Mouse (Mus musculus) neural tube, embryonic 14.5 days (tissue): ENCODE data around the gene Tmx2. TPM values are rescaled to one million over a fixed set of nuclear protein-coding genes. Genes with fewer than 3 reads are reported as not detected.
A peak's percentile ranks its signal among the peaks of the same experiment; 100 is the strongest.

ENCODE experiments used
- ATAC-seq: fragments of 200-750 bp; cut with Nextera tagmentation; 2 replicates; pipeline ENCODE4 v1.8.0; 2017; ENCODE audit warnings: low read depth, mild to moderate bottlenecking, moderate TSS enrichment, moderate library complexity
- H3K27ac ChIP-seq: fragments of 300-500 bp; sonication (generic); 2 replicates; pipeline ENCODE4 v1.5.1; 2014; ENCODE audit warnings: low read depth, mild to moderate bottlenecking, control low read depth, low read length, moderate library complexity, mixed read lengths
- H3K27me3 ChIP-seq: fragments of 300-500 bp; sonication (generic); 2 replicates; pipeline ENCODE4 v1.6.1; 2014; ENCODE audit warnings: low read length; ENCODE audit not compliant: control insufficient read depth, insufficient read depth
- H3K36me3 ChIP-seq: fragments of 300-500 bp; sonication (generic); 2 replicates; pipeline ENCODE4 v1.6.1; 2014; ENCODE audit warnings: low read length, mixed read lengths; ENCODE audit not compliant: control insufficient read depth, insufficient read depth
- H3K4me1 ChIP-seq: fragments of 300-500 bp; sonication (generic); 2 replicates; pipeline ENCODE4 v1.6.1; 2014; ENCODE audit warnings: low read length; ENCODE audit not compliant: control insufficient read depth, insufficient read depth
- H3K4me2 ChIP-seq: fragments of 300-500 bp; sonication (generic); 2 replicates; pipeline ENCODE4 v1.6.1; 2014; ENCODE audit warnings: mild to moderate bottlenecking, low read depth, low read length, control low read depth
- H3K4me3 ChIP-seq: fragments of 300-500 bp; sonication (generic); 2 replicates; pipeline ENCODE4 v1.5.1; 2014; ENCODE audit warnings: low read depth, low read length, control low read depth, mixed read lengths
- H3K9ac ChIP-seq: fragments of 300-500 bp; sonication (generic); replicated peaks from 2 replicates; pipeline ENCODE4 v1.6.1; 2014; ENCODE audit warnings: low read depth, mild to moderate bottlenecking, control low read depth, low read length, mixed read lengths
- H3K9me3 ChIP-seq: fragments of 300-500 bp; sonication (generic); 2 replicates; pipeline ENCODE4 v1.6.1; 2016; ENCODE audit warnings: low read length; ENCODE audit not compliant: control insufficient read depth
- WGBS: fragments of 180-500 bp; shearing (Covaris S2); extraction: QIAGEN DNeasy Blood & Tissue Kit; methylation state at CpG from one replicate; pipeline ENCODE4 v1.1.7; 2014; 5-methylcytosine and 5-hydroxymethylcytosine counted together
- polyA plus RNA-seq: library from polyadenylated mRNA; unstranded; fragments of >200 nt; fragmentation: Nextera tagmentation; extraction: Ambion mirVana; gene quantifications from 2 replicates; pipeline ENCODE4 v1.2.1, GENCODE M21; 2014

Gene Tmx2
- polyA plus RNA-seq, 1 experiment from 2014 or later, result 342 TPM

- peak overlapping the region; percentile 88 for H3K27ac ChIP-seq
- peak overlapping the region; percentile 8; the same call in 1 of the 2 replicates for H3K4me2 ChIP-seq
- no peak overlapping the region for H3K9ac ChIP-seq
- WGBS, result 6% methylated on average over 2 of the region's 2 CpGs
- no peaks in the 10 kb centered on the region for H3K27me3 ChIP-seq
- no peaks in the 10 kb centered on the region for H3K9me3 ChIP-seq
- no peak overlapping the region for H3K4me3 ChIP-seq
- H3K36me3 ChIP-seq, result no peaks in the 10 kb centered on the region; the same call in 1 of the 2 replicates
- peak; percentile 91 for ATAC-seq
- H3K4me1 ChIP-seq, result peaks cover 36% of the 10 kb centered on the region; the same call in 1 of the 2 replicates
These were observed 43.3 kb downstream of the Tmx2 start for GRCm38 (mm10) chr2:84635611-84636010.

GRCm38 (mm10) chr2:84634934-84635482 lies 43.9 kb downstream of the Tmx2 start:
- H3K9me3 ChIP-seq, result no peaks in the 10 kb centered on the region
- H3K4me2 ChIP-seq, result peak overlapping the region; percentile 26; the same call in 1 of the 2 replicates
- H3K4me3 ChIP-seq, result no peak overlapping the region
- WGBS, result 30% methylated on average over 4 of the region's 4 CpGs
- peak overlapping the region; percentile 88 for H3K27ac ChIP-seq
- H3K27me3 ChIP-seq, result no peaks in the 10 kb centered on the region
- ATAC-seq, result peak; percentile 33; the same call in 1 of the 2 replicates
- H3K4me1 ChIP-seq, result peaks cover 36% of the 10 kb centered on the region; the same call in 1 of the 2 replicates
- no peak overlapping the region for H3K9ac ChIP-seq
- no peaks in the 10 kb centered on the region; the same call in 1 of the 2 replicates for H3K36me3 ChIP-seq

- WGBS, result 81% methylated on average over 4 of the region's 4 CpGs
- ATAC-seq, result no peak
- no peaks in the 10 kb centered on the region for H3K27me3 ChIP-seq
- H3K27ac ChIP-seq, result no peak overlapping the region
- H3K4me3 ChIP-seq, result no peak overlapping the region
- H3K9ac ChIP-seq, result no peak overlapping the region
- H3K4me2 ChIP-seq, result no peak overlapping the region
- H3K36me3 ChIP-seq, result no peaks in the 10 kb centered on the region
- peaks cover 36% of the 10 kb centered on the region; the same call in 1 of the 2 replicates for H3K4me1 ChIP-seq
- no peaks in the 10 kb centered on the region for H3K9me3 ChIP-seq
These were observed 44.9 kb downstream of the Tmx2 start for GRCm38 (mm10) chr2:84634006-84634405.

- no peaks in the 10 kb centered on the region for H3K36me3 ChIP-seq
- H3K9ac ChIP-seq, result no peak overlapping the region
- H3K4me1 ChIP-seq, result peaks cover 26% of the 10 kb centered on the region; the same call in 1 of the 2 replicates
- no peak overlapping the region for H3K4me3 ChIP-seq
- no peak overlapping the region for H3K4me2 ChIP-seq
- no peak for ATAC-seq
- 17% methylated on average over 3 of the region's 3 CpGs for WGBS
- no peak overlapping the region for H3K27ac ChIP-seq
- H3K9me3 ChIP-seq, result no peaks in the 10 kb centered on the region
- no peaks in the 10 kb centered on the region for H3K27me3 ChIP-seq
These were observed 45.9 kb downstream of the Tmx2 start for GRCm38 (mm10) chr2:84632999-84633398.

- WGBS, result 100% methylated on average over 1 of the region's 1 CpGs
- H3K9me3 ChIP-seq, result no peaks in the 10 kb centered on the region
- H3K27me3 ChIP-seq, result no peaks in the 10 kb centered on the region
- no peaks in the 10 kb centered on the region for H3K36me3 ChIP-seq
- no peak overlapping the region for H3K27ac ChIP-seq
- H3K4me1 ChIP-seq, result peaks cover 22% of the 10 kb centered on the region; the same call in 1 of the 2 replicates
- ATAC-seq, result no peak
- no peak overlapping the region for H3K9ac ChIP-seq
- no peak overlapping the region for H3K4me2 ChIP-seq
- no peak overlapping the region for H3K4me3 ChIP-seq
These were observed 46.9 kb downstream of the Tmx2 start for GRCm38 (mm10) chr2:84632001-84632400.

- WGBS, result 45% methylated on average over 3 of the region's 3 CpGs
- H3K4me3 ChIP-seq, result no peak overlapping the region
- no peaks in the 10 kb centered on the region for H3K27me3 ChIP-seq
- no peak overlapping the region for H3K27ac ChIP-seq
- no peak for ATAC-seq
- H3K9ac ChIP-seq, result no peak overlapping the region
- H3K9me3 ChIP-seq, result no peaks in the 10 kb centered on the region
- no peak overlapping the region for H3K4me2 ChIP-seq
- H3K4me1 ChIP-seq, result no peaks in the 10 kb centered on the region
- 0 out of 2 replicates have a peak, but pooled peaks cover 4% of the 10 kb centered on the region for H3K36me3 ChIP-seq
These were observed 51.9 kb downstream of the Tmx2 start for GRCm38 (mm10) chr2:84627036-84627435.

- H3K9me3 ChIP-seq, result no peaks in the 10 kb centered on the region
- 62% methylated on average over 7 of the region's 7 CpGs for WGBS
- H3K4me2 ChIP-seq, result no peak overlapping the region
- H3K27ac ChIP-seq, result no peak overlapping the region
- H3K9ac ChIP-seq, result no peak overlapping the region
- H3K27me3 ChIP-seq, result no peaks in the 10 kb centered on the region
- H3K4me1 ChIP-seq, result no peaks in the 10 kb centered on the region
- no peak for ATAC-seq
- 0 out of 2 replicates have a peak, but pooled peaks cover 4% of the 10 kb centered on the region for H3K36me3 ChIP-seq
- H3K4me3 ChIP-seq, result no peak overlapping the region
These were observed 52.5 kb downstream of the Tmx2 start for GRCm38 (mm10) chr2:84626366-84626975.

GRCm38 (mm10) chr2:84624201-84624600 lies 54.7 kb downstream of the Tmx2 start:
- Histone ChIP-seq H3K9me3 (no peaks in the 10 kb centered on the region), H3K9ac (no peak overlapping the region), H3K4me2 (no peak overlapping the region), H3K4me3 (no peak overlapping the region), H3K27ac (no peak overlapping the region), H3K4me1 (no peaks in the 10 kb centered on the region), H3K27me3 (no peaks in the 10 kb centered on the region), H3K36me3 (peaks cover 25% of the 10 kb centered on the region)
- no peak for ATAC-seq
- WGBS, result 96% methylated on average over 17 of the region's 17 CpGs

- Histone ChIP-seq H3K27me3 (no peaks in the 10 kb centered on the region), H3K36me3 (peaks cover 29% of the 10 kb centered on the region), H3K4me3 (no peak overlapping the region), H3K4me2 (no peak overlapping the region), H3K9ac (no peak overlapping the region), H3K9me3 (no peaks in the 10 kb centered on the region), H3K4me1 (no peaks in the 10 kb centered on the region), H3K27ac (no peak overlapping the region)
- ATAC-seq, result no peak
- WGBS, result 95% methylated on average over 3 of the region's 3 CpGs
These were observed 55.4 kb downstream of the Tmx2 start for GRCm38 (mm10) chr2:84623428-84624119.
